Mouse (Mus musculus) liver, embryonic 14.5 days (tissue): ENCODE results near the gene Cwc27.

Experiments used
- CTCF ChIP-seq: IDR thresholded peaks from 2 replicates; pipeline ENCODE4 v1.5.1; 2016; ENCODE audit warnings: antibody characterized with exemption, low read depth, control low read depth
- EP300 ChIP-seq: IDR thresholded peaks from 2 replicates; pipeline ENCODE4 v1.6.1; 2016; ENCODE audit warnings: antibody characterized with exemption, low read depth

GRCm38 (mm10) chr13:104684361-104685011 lies 132.5 kb downstream of the Cwc27 start:
- TF ChIP-seq CTCF (no peak), EP300 (no peak)
